Mouse (Mus musculus) hindbrain, embryonic 12.5 days (tissue): ENCODE data around the gene Grip1. TPM values are rescaled to one million over a fixed set of nuclear protein-coding genes. Genes with fewer than 3 reads are reported as not detected.

ENCODE experiments used
- ATAC-seq: fragments of 200-750 bp; cut with Nextera tagmentation; 2 replicates; pipeline ENCODE4 v1.8.0; 2017; ENCODE audit warnings: moderate TSS enrichment; ENCODE audit not compliant: low FRiP score
- H3K27ac ChIP-seq: fragments of 300-500 bp; sonication (generic); 2 replicates; pipeline ENCODE4 v1.5.1; 2016; ENCODE audit warnings: mild to moderate bottlenecking
- H3K27me3 ChIP-seq: fragments of 300-500 bp; sonication (generic); 2 replicates; pipeline ENCODE4 v1.6.1; 2016; ENCODE audit warnings: mild to moderate bottlenecking
- H3K36me3 ChIP-seq: fragments of 300-500 bp; sonication (generic); 2 replicates; pipeline ENCODE4 v1.6.1; 2016; ENCODE audit warnings: mild to moderate bottlenecking
- H3K4me1 ChIP-seq: fragments of 300-500 bp; sonication (generic); 2 replicates; pipeline ENCODE4 v1.6.1; 2016
- H3K4me2 ChIP-seq: fragments of 300-500 bp; sonication (generic); replicated peaks from 2 replicates; pipeline ENCODE4 v1.6.1; 2016; ENCODE audit warnings: mild to moderate bottlenecking
- H3K4me3 ChIP-seq: fragments of 300-500 bp; sonication (generic); 2 replicates; pipeline ENCODE4 v1.5.1; 2016; ENCODE audit warnings: mild to moderate bottlenecking
- H3K9ac ChIP-seq: fragments of 300-500 bp; sonication (generic); 2 replicates; pipeline ENCODE4 v1.6.1; 2016; ENCODE audit warnings: mild to moderate bottlenecking, moderate library complexity
- H3K9me3 ChIP-seq: fragments of 300-500 bp; sonication (generic); replicated peaks from 2 replicates; pipeline ENCODE4 v1.6.1; 2016; ENCODE audit warnings: mild to moderate bottlenecking
- WGBS: fragments of 180-500 bp; shearing (Covaris S2); methylation state at CpG from one replicate; pipeline ENCODE4 v1.1.7; 2016; 5-methylcytosine and 5-hydroxymethylcytosine counted together
- polyA plus RNA-seq: library from polyadenylated mRNA; unstranded; fragments of >200 nt; fragmentation: Nextera tagmentation; extraction: Ambion mirVana; gene quantifications from 2 replicates; pipeline ENCODE4 v1.2.1, GENCODE M21; 2016

The Grip1 gene
- polyA plus RNA-seq = 15.7 and 15.9 TPM in 2 replicates

GRCm38 (mm10) chr10:119453431-119454105, at the start of gene Grip1:
TSS of gene Grip1 (plus strand) at chr10:119453830.
- ATAC-seq = peak; percentile 94
- Histone ChIP-seq H3K27ac (peak within 1 kb of the TSS; percentile 89), H3K27me3 (peaks cover 5% of the 10 kb centered on the region; the same call in 1 of the 2 replicates), H3K4me1 (peaks cover 20% of the 10 kb centered on the region), H3K4me3 (peak within 1 kb of the TSS; percentile 80), H3K4me2 (peak within 1 kb of the TSS; percentile 93), H3K9ac (peak within 1 kb of the TSS; percentile 92), H3K36me3 (no peaks in the 10 kb centered on the region), H3K9me3 (no peaks in the 10 kb centered on the region)
- WGBS = 0% methylated on average over 37 of the region's 84 CpGs

- 91% methylated on average over 9 of the region's 9 CpGs for WGBS
Measured at GRCm38 (mm10) chr10:119405103-119405502, 48.5 kb upstream of the Grip1 start.

GRCm38 (mm10) chr10:119405612-119406011, 48.0 kb upstream of the Grip1 start:
- H3K9me3 ChIP-seq = no peaks in the 10 kb centered on the region
- WGBS = 71% methylated on average over 1 of the region's 1 CpGs
- H3K27ac ChIP-seq = no peak overlapping the region
- H3K4me3 ChIP-seq = no peak overlapping the region
- no peak for ATAC-seq
- no peaks in the 10 kb centered on the region for H3K27me3 ChIP-seq
- no peak overlapping the region for H3K9ac ChIP-seq
- no peak overlapping the region for H3K4me2 ChIP-seq
- H3K36me3 ChIP-seq = no peaks in the 10 kb centered on the region
- H3K4me1 ChIP-seq = no peaks in the 10 kb centered on the region

More at GRCm38 (mm10) chr10:119405103-119405502, 48.5 kb upstream of the Grip1 start:
- H3K36me3 ChIP-seq = no peaks in the 10 kb centered on the region
- no peak overlapping the region for H3K4me3 ChIP-seq
- H3K9me3 ChIP-seq = no peaks in the 10 kb centered on the region
- H3K4me1 ChIP-seq = no peaks in the 10 kb centered on the region
- H3K4me2 ChIP-seq = no peak overlapping the region
- H3K9ac ChIP-seq = no peak overlapping the region
- H3K27me3 ChIP-seq = no peaks in the 10 kb centered on the region
- no peak overlapping the region for H3K27ac ChIP-seq
- ATAC-seq = no peak

- H3K4me2 ChIP-seq = no peak overlapping the region
- no peaks in the 10 kb centered on the region for H3K27me3 ChIP-seq
- ATAC-seq = no peak
- H3K4me3 ChIP-seq = no peak overlapping the region
- no peak overlapping the region for H3K27ac ChIP-seq
- H3K9me3 ChIP-seq = no peaks in the 10 kb centered on the region
- 33% methylated on average over 6 of the region's 6 CpGs for WGBS
- H3K4me1 ChIP-seq = no peaks in the 10 kb centered on the region
- no peaks in the 10 kb centered on the region for H3K36me3 ChIP-seq
- no peak overlapping the region for H3K9ac ChIP-seq
Measured at GRCm38 (mm10) chr10:119408327-119408726, 45.3 kb upstream of the Grip1 start.

GRCm38 (mm10) chr10:119413238-119413637, 40.4 kb upstream of the Grip1 start:
- H3K27me3 ChIP-seq = no peaks in the 10 kb centered on the region
- no peaks in the 10 kb centered on the region for H3K4me1 ChIP-seq
- H3K4me3 ChIP-seq = no peak overlapping the region
- H3K4me2 ChIP-seq = no peak overlapping the region
- H3K9me3 ChIP-seq = no peaks in the 10 kb centered on the region
- 97% methylated on average over 11 of the region's 11 CpGs for WGBS
- H3K9ac ChIP-seq = no peak overlapping the region
- no peaks in the 10 kb centered on the region for H3K36me3 ChIP-seq
- no peak for ATAC-seq
- no peak overlapping the region for H3K27ac ChIP-seq

- no peak overlapping the region for H3K4me3 ChIP-seq
- H3K27ac ChIP-seq = no peak overlapping the region
- 62% methylated on average over 4 of the region's 4 CpGs for WGBS
Measured at GRCm38 (mm10) chr10:119415106-119415505, 38.5 kb upstream of the Grip1 start.

GRCm38 (mm10) chr10:119421418-119421817, 32.2 kb upstream of the Grip1 start:
- no peaks in the 10 kb centered on the region for H3K36me3 ChIP-seq
- no peaks in the 10 kb centered on the region for H3K27me3 ChIP-seq
- no peak overlapping the region for H3K9ac ChIP-seq
- no peaks in the 10 kb centered on the region for H3K9me3 ChIP-seq
- no peak for ATAC-seq
- no peak overlapping the region for H3K4me2 ChIP-seq
- no peaks in the 10 kb centered on the region for H3K4me1 ChIP-seq
- WGBS = 78% methylated on average over 6 of the region's 6 CpGs
- no peak overlapping the region for H3K27ac ChIP-seq
- no peak overlapping the region for H3K4me3 ChIP-seq

More at GRCm38 (mm10) chr10:119415106-119415505, 38.5 kb upstream of the Grip1 start:
- no peak for ATAC-seq
- Histone ChIP-seq H3K9me3 (no peaks in the 10 kb centered on the region), H3K36me3 (no peaks in the 10 kb centered on the region), H3K9ac (no peak overlapping the region), H3K27me3 (no peaks in the 10 kb centered on the region), H3K4me2 (no peak overlapping the region), H3K4me1 (no peaks in the 10 kb centered on the region)

GRCm38 (mm10) chr10:119423821-119424534, 29.7 kb upstream of the Grip1 start:
- H3K4me2 ChIP-seq = no peak overlapping the region
- no peak overlapping the region for H3K27ac ChIP-seq
- H3K27me3 ChIP-seq = no peaks in the 10 kb centered on the region
- 84% methylated on average over 11 of the region's 11 CpGs for WGBS
- H3K4me1 ChIP-seq = no peaks in the 10 kb centered on the region
- ATAC-seq = no peak
- H3K9me3 ChIP-seq = no peaks in the 10 kb centered on the region
- H3K9ac ChIP-seq = no peak overlapping the region
- H3K36me3 ChIP-seq = no peaks in the 10 kb centered on the region
- H3K4me3 ChIP-seq = no peak overlapping the region

GRCm38 (mm10) chr10:119427653-119428052, 26.0 kb upstream of the Grip1 start:
- Histone ChIP-seq H3K27me3 (no peaks in the 10 kb centered on the region), H3K9me3 (no peaks in the 10 kb centered on the region), H3K4me3 (no peak overlapping the region), H3K27ac (no peak overlapping the region), H3K4me1 (0 out of 2 replicates have a peak, but pooled peaks cover 3% of the 10 kb centered on the region), H3K9ac (no peak overlapping the region), H3K36me3 (no peaks in the 10 kb centered on the region), H3K4me2 (no peak overlapping the region)
- no peak for ATAC-seq
- 94% methylated on average over 7 of the region's 7 CpGs for WGBS

GRCm38 (mm10) chr10:119428106-119428505, 25.5 kb upstream of the Grip1 start:
- Histone ChIP-seq H3K4me1 (0 out of 2 replicates have a peak, but pooled peaks cover 3% of the 10 kb centered on the region), H3K36me3 (no peaks in the 10 kb centered on the region), H3K9me3 (no peaks in the 10 kb centered on the region), H3K4me2 (no peak overlapping the region), H3K4me3 (no peak overlapping the region), H3K9ac (no peak overlapping the region), H3K27ac (no peak overlapping the region), H3K27me3 (no peaks in the 10 kb centered on the region)
- WGBS = 68% methylated on average over 7 of the region's 7 CpGs
- no peak for ATAC-seq

GRCm38 (mm10) chr10:119430240-119430639, 23.4 kb upstream of the Grip1 start:
- no peak overlapping the region for H3K27ac ChIP-seq
- 83% methylated on average over 7 of the region's 7 CpGs for WGBS
- no peaks in the 10 kb centered on the region for H3K27me3 ChIP-seq
- ATAC-seq = no peak
- H3K9me3 ChIP-seq = no peaks in the 10 kb centered on the region
- 0 out of 2 replicates have a peak, but pooled peaks cover 3% of the 10 kb centered on the region for H3K4me1 ChIP-seq
- no peak overlapping the region for H3K4me2 ChIP-seq
- no peak overlapping the region for H3K4me3 ChIP-seq
- no peaks in the 10 kb centered on the region for H3K36me3 ChIP-seq
- no peak overlapping the region for H3K9ac ChIP-seq

GRCm38 (mm10) chr10:119431801-119432200, 21.8 kb upstream of the Grip1 start:
- WGBS = 51% methylated on average over 6 of the region's 6 CpGs
- ATAC-seq = no peak
- Histone ChIP-seq H3K4me3 (no peak overlapping the region), H3K9me3 (no peaks in the 10 kb centered on the region), H3K36me3 (no peaks in the 10 kb centered on the region), H3K4me2 (no peak overlapping the region), H3K27me3 (no peaks in the 10 kb centered on the region), H3K4me1 (0 out of 2 replicates have a peak, but pooled peaks cover 3% of the 10 kb centered on the region), H3K9ac (no peak overlapping the region), H3K27ac (no peak overlapping the region)
